Mouse (Mus musculus): ENCODE measurements at regions not wholly inside any gene's neighbourhood (a gene's known extent, or its start where the extent isn't known, plus 50 kb on each side); places are given as distances from the start of the nearest gene placed in this dataset.

DNA sequence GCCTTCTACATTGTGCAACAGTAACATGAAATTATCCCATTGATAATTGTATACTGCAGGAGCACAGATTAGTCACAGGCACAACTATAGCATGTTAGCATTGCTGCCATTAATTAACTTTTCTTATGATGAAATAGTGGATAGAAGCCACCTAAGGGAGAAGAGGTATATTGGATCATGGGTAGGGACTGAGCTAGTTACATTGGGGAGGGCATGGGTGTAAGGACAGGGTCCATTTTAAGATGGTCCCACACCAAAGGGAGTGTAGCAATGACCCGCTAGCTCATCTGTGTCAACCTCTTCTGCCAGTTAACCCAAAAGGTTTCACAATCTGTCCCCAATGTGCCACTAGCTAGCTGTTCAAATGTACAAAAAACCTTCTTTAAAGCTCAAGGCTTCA, 450.3 kb upstream of the Marcks start:
- H3K27ac ChIP-seq: no peak overlapping the region
- no peak overlapping the region for H3K9ac ChIP-seq
- H3K9me3 ChIP-seq (replicated peaks): no peaks in the 10 kb centered on the region
- no peak overlapping the region for H3K4me2 ChIP-seq
- ATAC-seq (replicated peaks; ENCODE audit: insufficient number of reproducible peaks, insufficient read depth, low FRiP score, low read depth): no peak
- WGBS: 97% methylated on average over 1 of the region's 1 CpGs
- no peaks in the 10 kb centered on the region for H3K4me1 ChIP-seq (replicated peaks)
- H3K4me3 ChIP-seq: no peak overlapping the region
- H3K27me3 ChIP-seq: no peaks in the 10 kb centered on the region
- no peaks in the 10 kb centered on the region for H3K36me3 ChIP-seq

DNA sequence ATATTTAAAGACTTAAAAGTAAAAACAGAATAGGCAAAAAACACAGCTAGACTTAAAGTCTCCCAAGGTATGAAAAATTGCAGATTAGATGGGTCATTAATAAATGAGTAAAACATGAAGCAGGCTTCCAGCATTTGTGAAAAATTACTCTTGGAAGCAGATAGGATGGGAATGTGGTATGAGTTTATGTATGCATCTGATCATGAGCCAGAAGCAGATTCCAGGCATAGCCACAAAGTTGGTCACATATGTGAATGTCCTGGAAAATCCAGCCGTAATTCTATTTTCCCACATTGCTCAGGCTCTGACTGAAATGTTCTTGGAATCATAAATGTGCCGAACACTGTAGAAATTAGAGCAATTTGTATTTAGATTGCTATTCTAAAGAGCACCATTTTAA, 432.5 kb upstream of the Marcks start:
- 66% methylated on average over 2 of the region's 2 CpGs for WGBS
- no peak for ATAC-seq (replicated peaks; ENCODE audit: insufficient number of reproducible peaks, insufficient read depth, low FRiP score, low read depth)
- H3K9ac ChIP-seq: no peak overlapping the region
- no peaks in the 10 kb centered on the region for H3K9me3 ChIP-seq (replicated peaks)
- no peaks in the 10 kb centered on the region for H3K27me3 ChIP-seq
- no peaks in the 10 kb centered on the region for H3K36me3 ChIP-seq
- H3K4me2 ChIP-seq: no peak overlapping the region
- no peak overlapping the region for H3K27ac ChIP-seq
- H3K4me1 ChIP-seq (replicated peaks): no peaks in the 10 kb centered on the region
- H3K4me3 ChIP-seq: no peak overlapping the region

DNA sequence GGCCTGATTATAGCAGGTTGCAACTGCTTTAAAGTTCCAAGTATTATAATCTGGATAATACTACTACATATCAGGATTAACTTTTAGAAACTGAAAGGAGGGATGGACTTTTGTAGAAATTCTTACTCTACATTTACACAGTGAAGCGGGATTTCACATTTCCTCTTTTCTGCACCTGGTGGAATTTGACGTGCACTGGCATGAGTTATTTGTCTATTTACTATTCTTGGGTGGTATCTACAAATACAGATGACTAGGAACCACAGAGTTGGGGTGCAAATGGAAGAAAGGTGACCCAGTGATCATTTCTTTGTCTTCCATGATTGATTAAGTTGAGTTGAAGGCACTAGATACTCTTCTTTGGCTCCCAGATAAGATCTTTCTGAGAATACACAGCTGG, 423.0 kb upstream of the Marcks start:
- no peaks in the 10 kb centered on the region for H3K27me3 ChIP-seq
- 86% methylated on average over 2 of the region's 2 CpGs for WGBS
- H3K9ac ChIP-seq: no peak overlapping the region
- no peaks in the 10 kb centered on the region for H3K9me3 ChIP-seq (replicated peaks)
- H3K4me3 ChIP-seq: no peak overlapping the region
- ATAC-seq (replicated peaks; ENCODE audit: insufficient number of reproducible peaks, insufficient read depth, low FRiP score, low read depth): no peak
- no peak overlapping the region for H3K4me2 ChIP-seq
- no peaks in the 10 kb centered on the region for H3K36me3 ChIP-seq
- no peak overlapping the region for H3K27ac ChIP-seq
- H3K4me1 ChIP-seq (replicated peaks): no peaks in the 10 kb centered on the region

DNA sequence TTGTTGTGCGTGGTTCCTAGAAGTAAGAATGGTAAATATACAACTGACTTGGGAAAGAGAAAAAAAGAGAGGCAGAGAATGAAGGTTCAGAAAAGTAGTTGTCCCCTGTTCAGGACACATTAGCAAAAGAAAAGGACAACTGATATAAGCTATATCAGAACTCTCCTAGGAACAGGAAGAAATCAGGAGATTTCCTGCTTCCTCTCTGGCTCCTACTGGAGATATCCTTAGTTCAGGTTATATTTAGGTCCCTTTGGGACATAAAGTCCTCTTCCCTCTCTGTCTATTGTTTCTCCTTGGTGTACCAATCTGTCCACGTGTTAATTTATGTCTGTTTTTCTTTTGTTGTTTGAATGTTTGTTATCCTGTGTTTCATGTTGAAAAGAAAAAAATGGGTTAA, 410.7 kb upstream of the Marcks start:
- no peak for ATAC-seq (replicated peaks; ENCODE audit: insufficient number of reproducible peaks, insufficient read depth, low FRiP score, low read depth)
- Histone ChIP-seq H3K9ac (no peak overlapping the region), H3K4me3 (no peak overlapping the region), H3K27me3 (no peaks in the 10 kb centered on the region), H3K4me2 (no peak overlapping the region), H3K36me3 (no peaks in the 10 kb centered on the region), H3K27ac (no peak overlapping the region), H3K4me1 (replicated peaks) (no peaks in the 10 kb centered on the region), H3K9me3 (replicated peaks) (peaks cover 6% of the 10 kb centered on the region; the same call in 1 of the 2 replicates)
- 71% methylated on average over 2 of the region's 2 CpGs for WGBS

DNA sequence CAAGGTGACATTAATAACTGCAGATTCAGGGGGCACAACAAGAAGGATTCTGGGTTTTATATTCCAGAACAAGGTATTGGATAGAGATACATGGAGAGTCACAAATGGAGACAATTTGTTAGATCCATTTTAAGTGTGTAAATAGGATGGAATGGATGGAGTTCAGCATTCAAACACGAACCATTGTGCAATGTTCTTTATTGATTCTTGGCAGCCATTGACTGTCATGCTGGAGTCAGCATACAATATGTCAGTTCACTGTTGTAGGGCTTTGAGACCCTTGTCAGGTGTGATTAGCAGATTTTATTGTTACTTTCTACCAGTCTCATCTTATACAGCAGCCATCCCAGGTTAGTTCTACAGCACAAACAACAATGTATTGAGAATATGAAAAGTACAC, 402.0 kb upstream of the Marcks start:
- H3K27ac ChIP-seq: no peak overlapping the region
- ATAC-seq (replicated peaks; ENCODE audit: insufficient number of reproducible peaks, insufficient read depth, low FRiP score, low read depth): no peak
- H3K9me3 ChIP-seq (replicated peaks): no peaks in the 10 kb centered on the region
- no peaks in the 10 kb centered on the region for H3K27me3 ChIP-seq
- H3K4me3 ChIP-seq: no peak overlapping the region
- H3K4me1 ChIP-seq (replicated peaks): no peaks in the 10 kb centered on the region
- no peak overlapping the region for H3K4me2 ChIP-seq
- no peaks in the 10 kb centered on the region for H3K36me3 ChIP-seq
- WGBS: 81% methylated on average over 1 of the region's 1 CpGs
- H3K9ac ChIP-seq: no peak overlapping the region

DNA sequence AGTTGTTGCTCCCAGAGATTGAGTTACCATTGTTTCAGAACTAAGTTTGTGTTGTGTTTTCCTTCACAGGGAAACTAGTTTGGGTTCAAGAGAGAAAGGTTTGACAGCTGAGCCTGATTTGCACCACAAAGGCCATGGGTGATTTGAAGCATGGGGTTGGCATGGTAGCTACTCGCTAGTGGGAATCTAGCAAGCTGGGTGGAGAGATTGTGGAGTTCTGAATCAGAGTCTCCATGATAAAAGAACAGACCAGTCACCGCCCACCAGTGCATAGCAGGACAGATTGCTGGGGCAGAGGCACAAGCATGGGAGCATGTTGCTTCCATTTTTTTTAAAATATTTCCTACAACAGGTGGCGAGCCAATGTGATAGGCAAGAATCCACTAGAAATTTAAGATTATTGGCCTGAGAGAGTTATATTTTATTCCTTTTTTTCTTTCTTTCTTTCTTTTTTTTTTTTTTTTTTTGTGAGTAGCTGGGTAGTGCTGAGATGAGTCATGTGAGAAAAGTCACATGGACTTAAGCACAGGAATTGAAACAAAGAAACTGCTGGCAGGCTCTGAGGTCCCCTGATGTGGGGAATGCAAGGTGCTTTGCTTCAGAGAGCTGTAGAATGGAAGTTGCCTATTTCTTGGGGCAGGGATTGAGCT, 367.4 kb upstream of the Marcks start:
- Histone ChIP-seq H3K4me3 (no peak overlapping the region), H3K36me3 (no peaks in the 10 kb centered on the region), H3K4me1 (replicated peaks) (no peaks in the 10 kb centered on the region), H3K9ac (no peak overlapping the region), H3K27ac (no peak overlapping the region), H3K27me3 (no peaks in the 10 kb centered on the region), H3K4me2 (no peak overlapping the region), H3K9me3 (replicated peaks) (no peaks in the 10 kb centered on the region)
- 82% methylated on average over 3 of the region's 3 CpGs for WGBS
- no peak for ATAC-seq (replicated peaks; ENCODE audit: insufficient number of reproducible peaks, insufficient read depth, low FRiP score, low read depth)

DNA sequence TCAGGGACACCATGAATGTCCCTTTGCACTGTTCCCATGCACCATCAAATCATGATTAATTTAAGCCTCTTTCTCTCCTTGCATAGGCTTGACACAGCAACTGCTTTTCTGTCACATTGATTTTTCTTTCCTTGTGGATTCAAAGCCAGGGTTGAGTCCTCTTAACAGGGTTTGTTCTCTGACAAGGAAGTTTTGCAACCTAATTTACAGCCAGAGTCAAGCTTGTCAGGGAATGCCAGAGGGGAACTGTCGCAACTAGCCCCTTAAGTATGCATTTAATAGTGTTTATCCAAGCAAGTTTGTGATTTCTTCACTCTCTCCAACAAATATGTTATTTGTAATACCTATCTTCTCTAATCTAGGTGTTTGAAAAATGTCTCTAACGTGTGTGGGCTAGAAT, 365.7 kb upstream of the Marcks start:
- no peaks in the 10 kb centered on the region for H3K36me3 ChIP-seq
- H3K9ac ChIP-seq: no peak overlapping the region
- H3K27me3 ChIP-seq: no peaks in the 10 kb centered on the region
- no peaks in the 10 kb centered on the region for H3K9me3 ChIP-seq (replicated peaks)
- WGBS: 76% methylated on average over 2 of the region's 2 CpGs
- ATAC-seq (replicated peaks; ENCODE audit: insufficient number of reproducible peaks, insufficient read depth, low FRiP score, low read depth): no peak
- no peak overlapping the region for H3K27ac ChIP-seq
- H3K4me3 ChIP-seq: no peak overlapping the region
- no peaks in the 10 kb centered on the region for H3K4me1 ChIP-seq (replicated peaks)
- no peak overlapping the region for H3K4me2 ChIP-seq

DNA sequence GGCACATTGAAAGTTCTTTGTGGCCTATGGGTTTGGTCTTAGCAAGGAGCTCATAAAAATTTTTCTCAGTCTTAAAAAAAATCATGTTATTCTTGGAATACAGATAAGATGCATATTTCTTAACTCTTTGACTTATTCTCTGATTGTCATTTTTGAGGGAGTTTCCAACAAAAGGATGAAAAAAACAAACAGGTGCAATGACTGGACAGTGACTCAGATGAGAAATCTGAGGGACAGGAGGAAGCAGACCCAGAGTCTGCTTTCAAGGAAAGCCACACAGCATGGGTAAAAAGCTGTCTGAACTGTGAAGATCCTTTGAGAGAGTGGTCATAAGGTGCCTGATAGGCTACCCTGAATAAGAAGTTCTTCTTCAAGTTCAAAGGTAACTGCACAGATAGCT, 363.8 kb upstream of the Marcks start:
- ATAC-seq (replicated peaks; ENCODE audit: insufficient number of reproducible peaks, insufficient read depth, low FRiP score, low read depth): no peak
- no peak overlapping the region for H3K4me3 ChIP-seq
- H3K4me1 ChIP-seq (replicated peaks): no peaks in the 10 kb centered on the region
- no peaks in the 10 kb centered on the region for H3K36me3 ChIP-seq
- no peaks in the 10 kb centered on the region for H3K9me3 ChIP-seq (replicated peaks)
- no peak overlapping the region for H3K4me2 ChIP-seq
- no peak overlapping the region for H3K9ac ChIP-seq
- no peaks in the 10 kb centered on the region for H3K27me3 ChIP-seq
- no peak overlapping the region for H3K27ac ChIP-seq

DNA sequence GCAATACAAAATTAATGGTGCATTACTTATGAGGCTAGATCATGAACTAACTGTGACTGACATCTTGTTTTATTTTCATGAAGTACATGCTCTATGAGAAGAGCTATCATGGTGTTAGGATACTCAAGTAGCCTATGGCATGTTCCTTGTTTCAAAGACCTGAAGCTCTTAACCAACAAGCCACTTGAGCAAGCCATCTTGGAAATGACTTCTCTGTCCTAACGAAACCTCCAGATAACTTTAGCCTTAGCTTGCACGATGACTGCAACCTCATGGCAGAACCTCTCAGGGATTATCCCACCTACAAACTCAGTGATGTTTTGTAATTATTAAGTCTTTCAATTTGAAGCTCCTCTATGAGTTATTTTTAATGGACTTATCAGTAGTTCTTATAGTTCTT, 362.3 kb upstream of the Marcks start:
- Histone ChIP-seq H3K36me3 (no peaks in the 10 kb centered on the region), H3K9ac (no peak overlapping the region), H3K27ac (no peak overlapping the region), H3K4me3 (no peak overlapping the region), H3K4me1 (replicated peaks) (no peaks in the 10 kb centered on the region), H3K4me2 (no peak overlapping the region), H3K9me3 (replicated peaks) (no peaks in the 10 kb centered on the region), H3K27me3 (no peaks in the 10 kb centered on the region)
- WGBS: 81% methylated on average over 2 of the region's 2 CpGs
- ATAC-seq (replicated peaks; ENCODE audit: insufficient number of reproducible peaks, insufficient read depth, low FRiP score, low read depth): no peak

DNA sequence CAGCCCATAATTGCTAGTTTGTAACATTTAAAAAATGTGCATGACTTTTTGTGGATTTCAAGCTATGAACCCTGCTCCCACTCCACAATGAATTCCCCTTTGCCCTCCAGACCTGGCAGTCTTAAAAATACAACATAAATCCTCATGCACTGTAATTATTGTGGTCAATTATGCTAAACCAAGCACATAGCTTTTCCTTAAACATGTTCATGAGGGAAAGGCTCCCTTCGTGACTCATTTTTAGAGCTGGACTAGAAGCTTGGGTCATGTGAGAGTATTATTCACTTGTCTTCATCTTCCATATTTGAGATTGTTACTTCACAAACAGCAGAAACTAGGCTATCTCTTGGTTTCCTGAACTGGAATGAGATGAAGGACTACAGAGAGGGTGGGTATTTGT, 356.7 kb upstream of the Marcks start:
- ATAC-seq (replicated peaks; ENCODE audit: insufficient number of reproducible peaks, insufficient read depth, low FRiP score, low read depth): no peak
- WGBS: 87% methylated on average over 1 of the region's 1 CpGs
- Histone ChIP-seq H3K4me2 (no peak overlapping the region), H3K9ac (no peak overlapping the region), H3K4me1 (replicated peaks) (no peaks in the 10 kb centered on the region), H3K4me3 (no peak overlapping the region), H3K27me3 (no peaks in the 10 kb centered on the region), H3K36me3 (no peaks in the 10 kb centered on the region), H3K9me3 (replicated peaks) (no peaks in the 10 kb centered on the region), H3K27ac (no peak overlapping the region)

DNA sequence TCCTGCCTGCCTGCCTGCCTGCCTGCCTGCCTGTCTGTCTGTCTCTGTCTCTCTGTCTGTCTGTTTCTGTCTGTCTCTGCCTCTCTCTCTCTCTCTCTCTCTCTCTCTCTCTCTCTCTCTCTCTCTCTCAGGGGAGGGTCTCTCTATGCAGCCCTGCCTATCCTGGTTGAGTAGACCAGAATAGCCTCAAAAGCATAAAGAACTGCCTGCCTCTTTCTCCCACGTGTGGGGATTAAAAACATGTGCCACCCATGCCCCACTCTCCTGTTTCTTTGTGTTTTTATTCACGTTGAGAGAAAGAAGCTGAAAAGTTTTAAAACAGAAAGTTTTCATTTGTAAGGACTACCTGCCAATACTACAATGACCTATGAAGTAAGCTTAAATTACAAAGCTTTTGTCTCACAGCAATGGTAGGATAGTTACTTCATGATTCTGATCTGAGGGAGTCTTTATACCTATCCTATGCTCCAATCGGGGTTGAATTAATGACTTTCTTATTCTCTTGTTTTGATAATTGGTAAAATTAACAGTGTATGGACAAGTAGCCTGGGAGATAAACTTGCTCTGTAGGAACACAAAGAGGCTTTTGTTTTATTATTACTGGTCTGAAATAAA, 355.9 kb upstream of the Marcks start:
- no peaks in the 10 kb centered on the region for H3K4me1 ChIP-seq (replicated peaks)
- H3K27me3 ChIP-seq: no peaks in the 10 kb centered on the region
- no peaks in the 10 kb centered on the region for H3K36me3 ChIP-seq
- no peak for ATAC-seq (replicated peaks; ENCODE audit: insufficient number of reproducible peaks, insufficient read depth, low FRiP score, low read depth)
- no peak overlapping the region for H3K9ac ChIP-seq
- no peak overlapping the region for H3K27ac ChIP-seq
- WGBS: 49% methylated on average over 3 of the region's 3 CpGs
- H3K4me3 ChIP-seq: no peak overlapping the region
- H3K9me3 ChIP-seq (replicated peaks): no peaks in the 10 kb centered on the region
- H3K4me2 ChIP-seq: no peak overlapping the region

DNA sequence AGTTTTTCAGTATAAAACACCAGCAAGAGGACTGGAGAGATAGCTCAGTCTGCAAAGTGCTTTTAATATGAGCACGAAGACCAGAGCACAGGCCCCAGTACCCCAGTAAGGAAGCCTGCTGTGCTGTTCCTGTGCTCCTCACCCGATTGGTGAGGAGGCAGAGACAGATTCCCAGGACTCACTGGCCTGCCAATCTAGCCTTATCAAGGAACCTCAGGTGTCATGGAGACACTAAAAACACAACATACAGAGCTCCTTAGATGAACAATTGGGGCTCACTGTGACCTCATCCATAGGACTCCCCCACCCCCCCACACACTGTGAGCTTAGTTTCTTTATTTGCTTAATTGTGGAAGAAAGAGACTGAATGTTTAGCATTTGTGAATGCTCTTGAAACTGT, 355.4 kb upstream of the Marcks start:
- no peaks in the 10 kb centered on the region for H3K36me3 ChIP-seq
- H3K4me1 ChIP-seq (replicated peaks): no peaks in the 10 kb centered on the region
- H3K27ac ChIP-seq: no peak overlapping the region
- no peak for ATAC-seq (replicated peaks; ENCODE audit: insufficient number of reproducible peaks, insufficient read depth, low FRiP score, low read depth)
- H3K4me3 ChIP-seq: no peak overlapping the region
- no peak overlapping the region for H3K9ac ChIP-seq
- 20% methylated on average over 2 of the region's 2 CpGs for WGBS
- no peak overlapping the region for H3K4me2 ChIP-seq
- no peaks in the 10 kb centered on the region for H3K9me3 ChIP-seq (replicated peaks)
- H3K27me3 ChIP-seq: no peaks in the 10 kb centered on the region
